Mouse (Mus musculus) midbrain, postnatal 0 days (tissue): ENCODE measurements at regions not wholly inside any gene's neighbourhood (a gene's known extent, or its start where the extent isn't known, plus 50 kb on each side); places are given as distances from the start of the nearest gene placed in this dataset.

ENCODE experiments used
- ATAC-seq: fragments of 200-750 bp; cut with Nextera tagmentation; 2 replicates; pipeline ENCODE4 v1.8.0; 2017; ENCODE audit warnings: moderate number of reproducible peaks, mild to moderate bottlenecking, moderate TSS enrichment, moderate library complexity; ENCODE audit not compliant: low FRiP score
- DNase-seq: peaks from one replicate; pipeline ENCODE4 v3.0.0-alpha.2; 2015; ENCODE audit warnings: low spot score
- H3K27ac ChIP-seq: fragments of 300-500 bp; sonication (generic); 2 replicates; pipeline ENCODE4 v1.5.1; 2014; ENCODE audit warnings: low read depth, mild to moderate bottlenecking, low read length, mixed read lengths
- H3K27me3 ChIP-seq: fragments of 300-500 bp; sonication (generic); 2 replicates; pipeline ENCODE4 v1.6.1; 2014; ENCODE audit warnings: low read length, control low read depth, mixed read lengths; ENCODE audit not compliant: insufficient read depth
- H3K36me3 ChIP-seq: fragments of 300-500 bp; sonication (generic); 2 replicates; pipeline ENCODE4 v1.6.1; 2014; ENCODE audit warnings: low read length, control low read depth, mixed read lengths; ENCODE audit not compliant: insufficient read depth
- H3K4me1 ChIP-seq: fragments of 300-500 bp; sonication (generic); 2 replicates; pipeline ENCODE4 v1.6.1; 2014; ENCODE audit warnings: mild to moderate bottlenecking, control low read depth, antibody characterized with exemption, low read length, mixed read lengths; ENCODE audit not compliant: insufficient read depth
- H3K4me2 ChIP-seq: fragments of 300-500 bp; sonication (generic); 2 replicates; pipeline ENCODE4 v1.6.1; 2014; ENCODE audit warnings: low read depth, mild to moderate bottlenecking, low read length, mixed read lengths; ENCODE audit not compliant: poor library complexity, severe bottlenecking
- H3K4me3 ChIP-seq: fragments of 300-500 bp; sonication (generic); 2 replicates; pipeline ENCODE4 v1.5.1; 2014; ENCODE audit warnings: low read depth, mild to moderate bottlenecking, low read length, moderate library complexity
- H3K9ac ChIP-seq: fragments of 300-500 bp; sonication (generic); replicated peaks from 2 replicates; pipeline ENCODE4 v1.6.1; 2014; ENCODE audit warnings: mild to moderate bottlenecking, low read length, moderate library complexity, mixed read lengths; ENCODE audit not compliant: poor library complexity, severe bottlenecking
- H3K9me3 ChIP-seq: fragments of 300-500 bp; sonication (generic); 2 replicates; pipeline ENCODE4 v1.6.1; 2016; ENCODE audit warnings: low read length, control low read depth
- CTCF ChIP-seq: IDR thresholded peaks from 2 replicates; pipeline ENCODE4 v1.5.1; 2016; ENCODE audit warnings: antibody characterized with exemption, mild to moderate bottlenecking
- WGBS: fragments of 180-500 bp; shearing (Covaris S2); extraction: QIAGEN DNeasy Blood & Tissue Kit; methylation state at CpG from one replicate; pipeline ENCODE4 v1.1.7; 2014; 5-methylcytosine and 5-hydroxymethylcytosine counted together

GRCm38 (mm10) chr7:116816494-116816893 is 312.3 kb downstream of the Nucb2 start:
- no peak overlapping the region for H3K4me2 ChIP-seq
- no peaks in the 10 kb centered on the region; the same call in 1 of the 2 replicates for H3K27me3 ChIP-seq
- TF ChIP-seq CTCF: no peak
- H3K9ac ChIP-seq: no peak overlapping the region
- ATAC-seq (no peak), DNase-seq (no peak)
- WGBS: 96% methylated on average over 2 of the region's 2 CpGs
- no peaks in the 10 kb centered on the region for H3K4me1 ChIP-seq
- H3K27ac ChIP-seq: no peak overlapping the region
- H3K36me3 ChIP-seq: no peaks in the 10 kb centered on the region
- H3K9me3 ChIP-seq: no peaks in the 10 kb centered on the region
- no peak overlapping the region for H3K4me3 ChIP-seq

- H3K9me3 ChIP-seq: no peaks in the 10 kb centered on the region
- WGBS: 85% methylated on average over 7 of the region's 7 CpGs
- no peak for TF ChIP-seq CTCF
- H3K36me3 ChIP-seq: no peaks in the 10 kb centered on the region
- H3K27ac ChIP-seq: no peak overlapping the region
- no peak overlapping the region for H3K9ac ChIP-seq
- ATAC-seq (no peak), DNase-seq (no peak)
- H3K4me1 ChIP-seq: no peaks in the 10 kb centered on the region
- H3K4me2 ChIP-seq: no peak overlapping the region
- no peaks in the 10 kb centered on the region; the same call in 1 of the 2 replicates for H3K27me3 ChIP-seq
- no peak overlapping the region for H3K4me3 ChIP-seq
These were observed 313.8 kb downstream of the Nucb2 start for GRCm38 (mm10) chr7:116817991-116818390.

- DNase-seq (no peak), ATAC-seq (no peak)
- WGBS: 85% methylated on average over 5 of the region's 5 CpGs
These were observed 316.4 kb downstream of the Nucb2 start for GRCm38 (mm10) chr7:116820613-116821012.

GRCm38 (mm10) chr7:116842894-116843293 is 338.7 kb downstream of the Nucb2 start:
- 49% methylated on average over 3 of the region's 3 CpGs for WGBS

More at GRCm38 (mm10) chr7:116820613-116821012, 316.4 kb downstream of the Nucb2 start:
- H3K4me1 ChIP-seq: no peaks in the 10 kb centered on the region
- H3K9me3 ChIP-seq: no peaks in the 10 kb centered on the region
- no peak overlapping the region for H3K9ac ChIP-seq
- H3K4me3 ChIP-seq: no peak overlapping the region
- no peak for TF ChIP-seq CTCF
- H3K27ac ChIP-seq: no peak overlapping the region
- no peaks in the 10 kb centered on the region; the same call in 1 of the 2 replicates for H3K27me3 ChIP-seq
- H3K4me2 ChIP-seq: no peak overlapping the region
- no peaks in the 10 kb centered on the region for H3K36me3 ChIP-seq

GRCm38 (mm10) chr7:116847846-116848730 is 343.9 kb downstream of the Nucb2 start:
- H3K4me2 ChIP-seq: no peak overlapping the region
- H3K27me3 ChIP-seq: no peaks in the 10 kb centered on the region
- no peak for ATAC-seq
- no peaks in the 10 kb centered on the region for H3K4me1 ChIP-seq
- WGBS: 82% methylated on average over 17 of the region's 17 CpGs
- H3K27ac ChIP-seq: no peak overlapping the region
- H3K9me3 ChIP-seq: no peaks in the 10 kb centered on the region
- H3K9ac ChIP-seq: no peak overlapping the region
- DNase-seq: peak; percentile 15
- no peak overlapping the region for H3K4me3 ChIP-seq
- H3K36me3 ChIP-seq: no peaks in the 10 kb centered on the region
- TF ChIP-seq CTCF: no peak

More at GRCm38 (mm10) chr7:116842894-116843293, 338.7 kb downstream of the Nucb2 start:
- Histone ChIP-seq H3K27me3 (no peaks in the 10 kb centered on the region), H3K9me3 (no peaks in the 10 kb centered on the region), H3K36me3 (no peaks in the 10 kb centered on the region), H3K4me2 (no peak overlapping the region), H3K4me3 (no peak overlapping the region), H3K9ac (no peak overlapping the region), H3K27ac (no peak overlapping the region), H3K4me1 (no peaks in the 10 kb centered on the region)
- TF ChIP-seq CTCF: no peak
- DNase-seq (peak; percentile 5), ATAC-seq (no peak)

- Histone ChIP-seq H3K36me3 (no peaks in the 10 kb centered on the region), H3K9ac (no peak overlapping the region), H3K4me3 (no peak overlapping the region), H3K9me3 (no peaks in the 10 kb centered on the region), H3K27me3 (no peaks in the 10 kb centered on the region), H3K4me1 (no peaks in the 10 kb centered on the region), H3K4me2 (no peak overlapping the region), H3K27ac (no peak overlapping the region)
- WGBS: 94% methylated on average over 3 of the region's 3 CpGs
- ATAC-seq: no peak
- no peak for TF ChIP-seq CTCF
- no peak for DNase-seq
These were observed 349.2 kb downstream of the Nucb2 start for GRCm38 (mm10) chr7:116853351-116853750.
